Mouse (Mus musculus) c-Kit-positive CD71-negative TER-119-negative erythroid progenitor cells, embryonic 14.5 days (primary cell): Measurements from ENCODE around the gene Car12.

Source experiments
- DNase-seq: peaks from one replicate; pipeline ENCODE4 v3.0.0-alpha.2; 2013; ENCODE audit warnings: low read depth

Gene Car12

DNA sequence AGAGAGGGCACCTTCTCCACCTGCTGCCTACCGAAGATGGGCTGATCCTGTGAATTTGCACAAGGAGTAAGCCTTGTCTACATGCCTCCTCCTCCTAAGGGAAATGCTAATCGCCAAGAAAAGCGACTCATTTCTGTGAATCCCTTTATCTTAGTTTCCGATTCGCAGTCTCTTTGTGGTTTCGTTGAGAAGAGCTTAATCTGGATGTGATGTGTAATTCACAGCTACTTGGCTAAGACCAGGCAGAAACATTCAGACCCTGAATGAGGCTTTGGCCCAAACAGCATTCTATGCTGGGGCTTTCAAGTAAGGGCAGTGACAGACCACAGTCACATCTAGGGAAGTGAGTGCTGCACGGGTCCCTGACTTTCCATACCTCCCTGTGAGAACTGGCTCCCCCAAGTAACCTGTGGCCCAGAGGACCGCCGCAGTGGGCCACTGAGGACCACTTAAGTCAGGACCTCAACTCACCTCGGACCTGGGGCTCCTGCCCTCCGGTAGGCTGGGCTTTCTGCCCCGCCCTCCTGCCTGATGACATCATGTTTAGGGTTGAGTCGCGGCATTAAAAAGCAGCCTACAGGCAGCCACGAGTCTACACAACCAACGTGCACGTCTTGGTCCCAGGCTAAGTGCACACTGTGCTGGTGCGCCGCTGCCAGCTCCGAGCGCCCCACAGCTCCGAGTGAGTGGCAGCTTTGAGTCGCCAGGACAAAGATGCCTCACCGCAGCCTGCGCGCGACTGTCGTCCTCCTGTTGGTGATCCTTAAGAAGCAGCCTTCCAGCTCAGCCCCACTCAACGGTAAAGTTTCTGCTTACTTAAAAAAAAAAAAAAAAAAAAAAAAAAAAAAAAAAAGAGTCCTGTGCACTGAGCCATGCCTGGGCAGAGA, at the start of gene Car12:
Gene Car12 (plus strand): TSS at position 552 of the 887 bp plus-strand sequence.
- peak; percentile 62 for DNase-seq

GRCm38 (mm10) chr9:66663764-66664163, 49.7 kb upstream of the Car12 start:
- no peak for DNase-seq

DNA sequence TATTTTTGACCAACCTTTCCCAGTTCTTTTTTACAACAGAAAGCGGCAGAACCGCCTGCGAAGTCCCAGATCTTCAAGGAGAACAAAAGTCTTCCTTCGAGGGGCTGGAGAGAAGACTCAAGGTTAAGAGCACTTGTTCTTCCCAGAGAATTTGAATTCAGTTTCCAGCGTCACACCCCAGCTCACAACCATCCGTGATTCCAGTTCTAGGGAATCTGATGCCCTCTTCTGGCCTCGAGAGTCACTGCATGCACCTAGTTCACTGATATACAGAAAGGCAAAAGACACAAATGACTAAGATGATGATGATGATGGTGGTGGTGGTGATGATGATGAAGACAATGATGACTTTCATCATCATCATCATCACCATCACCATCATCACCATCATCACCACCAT, 48.9 kb upstream of the Car12 start:
- DNase-seq, result no peak

DNA sequence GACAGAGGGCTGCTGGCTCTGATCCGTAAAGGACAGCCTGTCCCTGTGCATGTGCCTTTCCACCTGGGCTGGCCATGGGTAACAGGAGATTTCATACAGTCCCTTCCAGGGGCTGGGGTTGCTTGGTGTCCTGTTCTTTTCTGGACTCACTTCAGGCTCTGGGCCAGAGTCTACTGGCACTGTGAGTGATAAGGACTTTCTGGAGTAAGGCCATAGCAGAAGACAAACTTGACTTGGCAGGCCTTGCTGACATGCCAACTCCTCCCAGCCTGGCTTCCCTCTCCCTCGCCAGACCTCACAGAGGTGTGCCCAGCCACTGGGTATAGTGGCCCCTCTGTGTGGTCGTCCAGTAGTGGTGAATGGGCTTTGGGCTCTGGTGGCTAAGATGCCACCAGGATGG, 47.3 kb upstream of the Car12 start:
- DNase-seq, result no peak

GRCm38 (mm10) chr9:66667046-66667445, 46.4 kb upstream of the Car12 start:
- no peak for DNase-seq

DNA sequence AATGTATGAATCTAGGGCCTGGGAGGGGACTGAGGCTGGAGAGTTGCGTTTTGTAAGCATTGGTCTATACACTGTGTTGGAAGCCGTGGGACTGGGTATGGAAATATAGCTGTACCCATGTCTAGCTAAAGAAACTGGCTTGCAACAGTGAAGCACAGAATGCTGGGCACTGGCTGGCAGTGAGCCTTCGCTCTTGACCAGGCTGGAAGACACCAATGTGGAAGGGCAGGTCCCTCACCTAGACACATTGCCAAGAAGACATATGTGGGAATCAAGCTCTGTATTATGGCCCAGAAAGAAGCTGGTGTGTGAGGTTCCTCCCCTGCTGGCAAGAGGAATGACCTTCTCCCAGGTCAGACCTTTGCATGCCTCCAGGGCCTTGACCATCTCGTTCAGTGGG, 45.6 kb upstream of the Car12 start:
- DNase-seq, result no peak

GRCm38 (mm10) chr9:66669561-66670078, 43.9 kb upstream of the Car12 start:
- no peak for DNase-seq

- DNase-seq, result no peak
These were observed 39.7 kb upstream of the Car12 start for GRCm38 (mm10) chr9:66673771-66674170.

DNA sequence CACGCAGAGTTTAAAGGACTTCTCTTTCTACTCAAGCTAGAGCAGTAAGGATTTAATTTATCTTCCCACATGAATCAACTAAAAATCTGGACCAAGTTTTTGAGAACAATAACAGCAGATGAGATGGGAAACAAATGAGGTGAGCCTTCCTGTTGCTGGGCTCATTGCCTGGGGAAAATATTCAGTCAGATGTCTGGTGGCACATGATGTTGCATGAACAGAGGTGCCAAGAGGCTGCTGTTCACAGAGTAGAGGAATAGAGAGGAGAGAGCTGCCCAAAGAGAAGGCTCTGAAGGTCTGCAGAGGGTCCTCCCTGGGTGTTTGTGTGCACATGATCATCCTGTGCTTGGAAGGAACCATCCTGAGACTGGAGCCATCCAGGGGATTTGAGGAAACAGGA, 37.9 kb upstream of the Car12 start:
- no peak for DNase-seq

DNA sequence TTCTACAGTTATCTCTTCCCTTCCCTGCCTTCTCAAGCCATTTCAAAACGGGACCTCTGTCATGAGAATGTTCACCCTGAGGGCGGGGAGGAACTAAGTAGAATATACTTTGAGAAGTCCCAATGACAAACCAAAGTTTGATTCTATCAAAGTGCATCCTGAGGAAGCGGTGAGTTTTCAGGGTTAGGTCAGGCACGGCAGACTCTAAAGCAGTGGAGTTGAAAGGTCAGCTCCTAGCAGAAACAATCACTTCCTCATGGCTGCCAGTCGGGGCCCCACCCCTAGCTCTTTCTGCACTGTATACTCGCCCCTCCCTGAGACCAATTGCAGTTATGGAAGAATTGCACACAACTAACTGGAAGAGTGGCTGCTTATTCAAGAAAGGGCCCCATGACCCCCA, 33.4 kb upstream of the Car12 start:
- DNase-seq, result no peak

GRCm38 (mm10) chr9:66682822-66683221, 30.7 kb upstream of the Car12 start:
- peak; percentile 32 for DNase-seq

DNA sequence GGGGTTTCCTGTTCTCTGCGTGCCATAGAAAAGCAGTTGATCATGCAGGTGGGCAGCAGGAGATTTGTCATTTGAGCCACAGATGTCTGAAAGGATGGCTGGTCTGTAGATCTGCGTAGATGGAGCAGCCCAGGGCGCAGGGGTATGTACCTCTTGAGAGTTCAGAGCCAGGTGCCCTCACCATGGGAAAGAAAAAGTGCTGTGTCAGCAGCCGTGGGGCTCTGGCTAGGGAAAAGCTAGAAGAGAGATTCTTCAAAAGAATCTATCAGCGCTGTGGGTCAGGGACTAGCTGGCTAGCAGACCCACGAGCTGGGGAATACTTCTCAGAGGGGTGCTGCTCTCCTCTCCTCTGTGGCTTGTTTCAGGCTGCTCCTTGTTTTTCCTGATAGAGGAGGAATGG, 27.8 kb upstream of the Car12 start:
- no peak for DNase-seq

GRCm38 (mm10) chr9:66687713-66688112, 25.8 kb upstream of the Car12 start:
- DNase-seq, result no peak

DNA sequence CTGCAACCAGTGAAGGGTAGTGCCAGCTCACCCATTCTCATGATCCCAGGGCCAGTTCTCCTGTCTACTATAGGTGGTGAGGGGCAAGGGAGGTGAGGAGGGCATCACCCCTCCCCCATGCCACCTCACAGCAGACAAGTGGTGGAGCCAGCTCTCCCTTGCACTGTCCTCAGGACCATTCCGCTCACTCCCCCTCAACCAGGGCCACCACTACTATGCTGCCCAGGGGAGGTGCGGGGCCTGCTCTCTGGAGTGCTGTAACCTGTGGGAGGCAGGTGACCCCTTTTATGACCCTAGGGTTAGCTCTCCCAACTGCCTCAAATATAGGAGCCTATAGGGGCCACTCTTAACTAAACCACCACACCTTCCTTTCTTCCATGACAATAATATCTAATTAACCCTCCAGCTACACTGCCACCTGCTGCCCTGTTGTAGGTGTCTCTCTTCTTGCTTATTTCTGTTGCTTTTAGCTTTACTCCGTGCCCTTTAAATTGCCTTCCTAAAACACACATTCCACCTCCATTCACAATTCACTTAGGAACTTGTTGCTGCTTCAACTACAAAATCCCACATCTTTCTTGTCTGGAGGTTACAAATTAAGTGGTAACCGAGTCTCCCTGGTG, 21.7 kb upstream of the Car12 start:
- no peak for DNase-seq

- DNase-seq, result no peak
These were observed 15.9 kb upstream of the Car12 start for GRCm38 (mm10) chr9:66697355-66698140.

GRCm38 (mm10) chr9:66699748-66700147, 13.7 kb upstream of the Car12 start:
- no peak for DNase-seq

DNA sequence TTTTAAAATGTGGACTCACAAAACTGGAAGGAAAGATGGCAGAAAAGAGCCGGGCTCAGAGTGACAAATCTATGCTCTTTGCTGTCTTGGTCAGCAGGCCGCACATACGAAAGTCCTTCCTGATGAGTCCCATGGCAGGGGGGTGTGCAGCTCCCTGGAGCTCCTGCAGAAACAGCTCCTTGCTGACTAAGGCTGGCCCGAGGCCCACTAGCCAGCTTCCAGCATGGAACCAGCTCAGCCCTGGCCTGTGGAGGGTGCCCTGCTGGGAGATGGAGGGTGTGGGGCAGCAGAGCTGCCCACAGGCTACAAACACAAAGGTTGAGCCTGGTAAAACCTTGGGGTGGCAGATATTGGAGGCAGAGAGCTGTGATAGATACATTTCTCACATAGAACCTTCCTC, 10.5 kb upstream of the Car12 start:
- no peak for DNase-seq

GRCm38 (mm10) chr9:66705354-66705753, 8.1 kb upstream of the Car12 start:
- DNase-seq, result no peak

DNA sequence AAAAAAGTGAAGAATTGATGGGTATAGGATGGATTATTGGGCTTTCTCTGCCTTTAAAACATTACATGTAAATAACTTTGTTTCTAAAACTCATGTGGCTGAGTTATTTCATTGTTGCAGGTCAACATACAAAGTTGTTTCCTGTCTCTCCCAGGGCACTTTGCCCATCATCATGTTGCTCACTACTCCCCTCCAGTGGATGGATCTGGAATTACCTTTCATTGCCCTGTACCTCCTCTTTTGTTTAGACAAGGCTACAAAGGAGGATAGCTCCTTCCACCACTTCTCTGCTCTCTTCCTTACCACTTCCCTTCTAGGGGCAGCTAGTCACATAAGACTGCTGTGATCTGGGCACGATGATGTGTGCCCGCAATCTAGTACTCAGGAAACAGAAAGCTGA, 7.7 kb upstream of the Car12 start:
- peak; percentile 84 for DNase-seq

DNA sequence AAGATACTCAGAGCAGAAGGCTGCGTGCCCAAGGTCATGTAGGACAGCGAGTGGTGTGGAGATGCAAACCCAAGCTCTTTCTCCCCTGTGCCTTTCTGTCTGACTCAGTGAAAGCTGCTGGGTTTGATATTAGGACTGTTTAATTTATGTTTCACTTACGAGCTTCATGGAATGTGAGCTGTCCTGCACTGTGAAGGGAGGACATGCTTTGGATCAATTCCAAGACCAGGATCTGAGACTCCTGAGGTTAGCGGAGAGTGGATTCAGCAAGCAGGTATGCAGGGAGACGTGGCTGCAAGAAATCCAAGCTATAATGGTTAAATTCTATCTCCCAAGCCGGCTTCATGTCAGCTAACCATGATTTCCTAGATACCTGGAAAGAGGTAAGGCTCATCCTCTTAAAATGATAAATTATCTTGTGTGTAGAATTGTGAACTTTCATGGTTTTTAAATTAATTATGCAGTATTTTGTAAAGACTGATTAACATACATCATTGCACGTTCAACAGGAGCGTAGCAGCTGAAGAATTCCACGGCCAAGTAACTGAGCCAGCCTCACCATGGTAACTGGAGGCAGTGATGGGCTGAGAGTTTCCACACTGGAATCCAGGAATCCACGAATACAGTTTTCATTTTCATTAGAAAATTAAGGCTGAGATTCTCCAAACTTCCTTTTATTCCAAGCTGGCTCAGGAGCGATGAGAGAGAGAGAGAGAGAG, 5.3 kb upstream of the Car12 start:
- DNase-seq, result no peak

- DNase-seq, result no peak
These were observed 4.5 kb upstream of the Car12 start for GRCm38 (mm10) chr9:66708816-66709555.
